Mouse (Mus musculus) heart, embryonic 10.5 days (tissue): ENCODE data around the gene Tmod4. TPM values are rescaled to one million over a fixed set of nuclear protein-coding genes. Genes with fewer than 3 reads are reported as not detected.

Experiments
- DNase-seq: peaks from one replicate; pipeline ENCODE4 v3.0.0-alpha.2; 2017; ENCODE audit warnings: low spot score
- H3K27ac ChIP-seq: fragments of 300-500 bp; sonication (generic); 2 replicates; pipeline ENCODE4 v1.5.1; 2016; ENCODE audit warnings: mild to moderate bottlenecking
- H3K27me3 ChIP-seq: fragments of 300-500 bp; sonication (generic); 2 replicates; pipeline ENCODE4 v1.6.1; 2016; ENCODE audit warnings: mild to moderate bottlenecking; ENCODE audit not compliant: poor library complexity, insufficient read depth, severe bottlenecking
- H3K36me3 ChIP-seq: fragments of 300-500 bp; sonication (generic); 2 replicates; pipeline ENCODE4 v1.6.1; 2016; ENCODE audit warnings: mild to moderate bottlenecking, moderate library complexity
- H3K4me1 ChIP-seq: fragments of 300-500 bp; sonication (generic); 2 replicates; pipeline ENCODE4 v1.6.1; 2016; ENCODE audit warnings: mild to moderate bottlenecking
- H3K4me3 ChIP-seq: fragments of 300-500 bp; sonication (generic); 2 replicates; pipeline ENCODE4 v1.5.1; 2016; ENCODE audit warnings: mild to moderate bottlenecking, moderate library complexity
- H3K9me3 ChIP-seq: fragments of 300-500 bp; sonication (generic); 2 replicates; pipeline ENCODE4 v1.6.1; 2016; ENCODE audit warnings: mild to moderate bottlenecking, moderate library complexity
- WGBS: fragments of 180-500 bp; shearing (Covaris S2); methylation state at CpG from one replicate; pipeline ENCODE4 v1.1.7; 2016; 5-methylcytosine and 5-hydroxymethylcytosine counted together
- polyA plus RNA-seq: library from polyadenylated mRNA; unstranded; fragments of >200 nt; fragmentation: Nextera tagmentation; extraction: Ambion mirVana; gene quantifications from 2 replicates; pipeline ENCODE4 v1.2.1, GENCODE M21; 2016

Gene Tmod4
- polyA plus RNA-seq, 1 experiment from 2014 or later = 0.90 TPM

DNA sequence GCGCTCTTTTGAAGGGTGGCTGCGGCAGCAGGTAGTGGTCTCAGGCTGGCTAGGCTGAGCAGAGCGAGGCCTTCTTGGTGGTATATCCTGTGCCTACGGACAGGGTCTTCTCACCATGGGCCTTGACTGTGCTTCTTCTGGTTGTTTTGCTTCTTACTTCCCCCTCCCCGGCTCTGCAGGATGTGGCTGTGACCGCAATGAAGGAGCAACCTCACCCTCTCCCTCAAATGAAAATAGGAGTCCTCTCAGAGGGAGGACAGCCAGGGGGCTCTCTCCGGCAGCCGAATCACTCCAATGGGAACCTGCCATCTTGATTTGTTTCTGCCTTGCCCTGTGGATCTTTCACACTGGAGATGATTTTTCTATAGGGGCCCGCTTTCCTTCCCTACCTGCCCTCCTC is 17.2 kb downstream of the Tmod4 start:
- Histone ChIP-seq H3K27ac (no peak overlapping the region), H3K9me3 (no peaks in the 10 kb centered on the region), H3K27me3 (no peaks in the 10 kb centered on the region), H3K4me3 (no peak overlapping the region), H3K4me1 (peaks cover 10% of the 10 kb centered on the region), H3K36me3 (peaks cover 16% of the 10 kb centered on the region)
- DNase-seq = no peak
- 89% methylated on average over 9 of the region's 9 CpGs for WGBS

- Histone ChIP-seq H3K4me3 (no peak within 1 kb of the TSS), H3K27me3 (no peaks in the 10 kb centered on the region)
- 80% methylated on average over 10 of the region's 10 CpGs for WGBS
These were observed 17.8 kb downstream of the Tmod4 start, which contains the start of gene Tnfaip8l2 for GRCm38 (mm10) chr3:95141952-95142616. Gene Tnfaip8l2 (minus strand): TSS chr3:95142360.

DNA sequence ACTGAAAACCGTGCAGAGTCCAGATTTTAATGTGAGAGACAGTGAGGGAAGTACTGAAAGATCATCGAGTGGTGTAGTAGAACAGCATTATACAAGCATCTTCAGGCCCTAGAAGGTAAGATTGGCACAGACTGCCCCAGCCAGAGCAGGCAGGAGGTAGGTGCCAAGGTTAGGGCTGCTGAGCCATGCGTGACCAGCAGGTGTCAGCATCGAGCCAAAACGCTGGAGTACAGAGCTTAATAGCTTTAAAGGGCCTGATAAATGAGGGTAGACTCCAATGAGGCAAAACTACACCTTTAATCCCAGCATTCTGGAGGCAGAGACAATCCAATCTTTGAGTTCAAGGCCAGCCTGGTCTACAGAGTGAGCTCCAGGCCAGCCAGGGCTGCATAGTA is 18.3 kb downstream of the Tmod4 start:
- Histone ChIP-seq H3K4me1 (peaks cover 10% of the 10 kb centered on the region), H3K9me3 (no peaks in the 10 kb centered on the region), H3K27ac (no peak overlapping the region), H3K36me3 (peaks cover 16% of the 10 kb centered on the region), H3K27me3 (no peaks in the 10 kb centered on the region), H3K4me3 (no peak overlapping the region)
- 10% methylated on average over 5 of the region's 5 CpGs for WGBS
- DNase-seq = no peak

More at GRCm38 (mm10) chr3:95141952-95142616, 17.8 kb downstream of the Tmod4 start, which contains the start of gene Tnfaip8l2:
- DNase-seq = no peak
- H3K9me3 ChIP-seq = no peaks in the 10 kb centered on the region
- peaks cover 10% of the 10 kb centered on the region for H3K4me1 ChIP-seq
- H3K27ac ChIP-seq = no peak within 1 kb of the TSS
- peaks cover 16% of the 10 kb centered on the region for H3K36me3 ChIP-seq

- H3K4me3 ChIP-seq = no peak overlapping the region
- H3K27ac ChIP-seq = no peak overlapping the region
- 62% methylated on average over 3 of the region's 3 CpGs for WGBS
These were observed 23.6 kb downstream of the Tmod4 start for GRCm38 (mm10) chr3:95147924-95148323.

GRCm38 (mm10) chr3:95153874-95154273 is 29.6 kb downstream of the Tmod4 start:
- H3K27me3 ChIP-seq = no peaks in the 10 kb centered on the region
- 49% methylated on average over 4 of the region's 4 CpGs for WGBS
- no peaks in the 10 kb centered on the region for H3K4me1 ChIP-seq
- H3K4me3 ChIP-seq = no peak overlapping the region
- H3K36me3 ChIP-seq = no peaks in the 10 kb centered on the region
- no peak overlapping the region for H3K27ac ChIP-seq
- H3K9me3 ChIP-seq = no peaks in the 10 kb centered on the region
- DNase-seq = no peak

More at GRCm38 (mm10) chr3:95147924-95148323, 23.6 kb downstream of the Tmod4 start:
- Histone ChIP-seq H3K4me1 (no peaks in the 10 kb centered on the region), H3K27me3 (no peaks in the 10 kb centered on the region), H3K9me3 (no peaks in the 10 kb centered on the region), H3K36me3 (no peaks in the 10 kb centered on the region)
- no peak for DNase-seq

- Histone ChIP-seq H3K4me3 (peak overlapping the region; percentile 87), H3K36me3 (0 out of 2 replicates have a peak, but pooled peaks cover 4% of the 10 kb centered on the region), H3K27ac (peak overlapping the region; percentile 77; the same call in 1 of the 2 replicates), H3K9me3 (no peaks in the 10 kb centered on the region), H3K27me3 (peaks cover 19% of the 10 kb centered on the region), H3K4me1 (peaks cover 42% of the 10 kb centered on the region)
- 11% methylated on average over 8 of the region's 8 CpGs for WGBS
- DNase-seq = no peak
These were observed 35.3 kb downstream of the Tmod4 start for GRCm38 (mm10) chr3:95159511-95159986.

- H3K27ac ChIP-seq = peak within 1 kb of the TSS; percentile 77
These were observed 36.0 kb downstream of the Tmod4 start, which contains the start of gene Sema6c for GRCm38 (mm10) chr3:95159987-95160963. Gene Sema6c (plus strand): TSS chr3:95160457.

DNA sequence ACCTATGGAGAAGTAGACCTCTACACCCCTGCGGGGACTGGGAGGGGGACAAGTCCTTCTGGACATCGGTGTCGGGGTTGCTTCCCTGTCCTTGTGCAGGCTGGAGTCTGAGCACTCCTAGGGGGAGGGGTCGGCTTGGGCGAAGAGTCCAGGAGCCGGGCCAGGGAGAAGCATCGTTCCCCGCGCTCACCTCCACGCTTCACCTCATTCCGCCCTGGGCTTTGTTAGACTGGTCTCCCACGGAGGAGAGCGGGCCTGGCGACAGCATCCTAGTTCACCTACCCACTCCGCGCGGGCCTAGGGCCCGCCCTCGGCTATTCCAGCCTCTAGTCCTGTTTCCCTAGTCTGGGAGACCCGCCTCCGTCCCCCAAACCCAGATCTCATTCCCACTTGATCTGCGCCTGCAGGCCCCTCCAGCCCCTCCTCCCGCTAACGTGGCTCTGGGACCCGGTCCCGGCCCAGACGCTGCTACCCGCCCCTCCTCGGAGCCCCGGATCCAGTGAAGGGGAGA is 36.8 kb downstream of the Tmod4 start:
- H3K9me3 ChIP-seq = no peaks in the 10 kb centered on the region
- WGBS = under 1% methylated on average over 30 of the region's 30 CpGs
- peaks cover 44% of the 10 kb centered on the region for H3K4me1 ChIP-seq
- peak overlapping the region; percentile 77 for H3K27ac ChIP-seq
- peaks cover 11% of the 10 kb centered on the region; the same call in 1 of the 2 replicates for H3K36me3 ChIP-seq
- peak overlapping the region; percentile 87 for H3K4me3 ChIP-seq
- DNase-seq = peak; percentile 76
- H3K27me3 ChIP-seq = peaks cover 19% of the 10 kb centered on the region

More at GRCm38 (mm10) chr3:95159987-95160963, 36.0 kb downstream of the Tmod4 start, which contains the start of gene Sema6c:
- under 1% methylated on average over 66 of the region's 66 CpGs for WGBS
- H3K36me3 ChIP-seq = 0 out of 2 replicates have a peak, but pooled peaks cover 5% of the 10 kb centered on the region
- DNase-seq = peak; percentile 96
- no peaks in the 10 kb centered on the region for H3K9me3 ChIP-seq
- peaks cover 44% of the 10 kb centered on the region for H3K4me1 ChIP-seq
- peak within 1 kb of the TSS; percentile 87 for H3K4me3 ChIP-seq
- peaks cover 19% of the 10 kb centered on the region for H3K27me3 ChIP-seq

DNA sequence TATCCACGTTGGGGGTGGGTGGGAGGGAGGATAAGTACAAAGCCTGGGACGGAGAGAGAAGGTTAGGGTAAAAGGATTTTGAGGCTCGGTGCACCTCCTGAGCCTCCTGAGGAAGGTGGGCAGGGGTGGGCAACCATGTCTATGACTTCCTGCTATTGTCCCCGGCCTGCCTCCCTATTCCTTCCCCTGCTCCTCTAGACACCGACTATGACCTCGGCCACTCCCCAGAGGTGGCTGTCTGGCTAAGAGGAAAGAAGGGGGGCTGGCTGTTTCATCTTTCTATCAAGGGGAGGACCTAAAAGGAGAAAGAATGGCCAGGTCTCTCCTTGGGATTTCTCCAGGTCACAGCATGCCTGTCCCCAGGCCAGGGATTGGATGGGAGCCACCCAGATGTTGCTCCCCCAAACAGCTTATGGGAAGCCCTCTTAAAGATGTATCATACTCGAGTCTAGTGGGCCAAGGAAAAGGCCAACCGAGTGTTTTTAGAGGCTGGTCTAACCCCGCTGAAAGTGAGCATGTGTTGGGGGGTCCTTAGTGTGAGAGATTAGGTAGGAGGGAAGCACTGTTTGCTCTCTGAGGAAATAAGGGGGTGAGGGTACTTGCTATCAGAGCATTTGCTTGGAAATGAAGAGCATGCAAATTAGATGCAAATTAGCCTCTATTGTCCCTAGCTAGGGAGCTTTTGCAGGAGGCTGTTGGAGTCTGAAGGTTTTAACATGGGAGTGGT is 37.5 kb downstream of the Tmod4 start:
- Histone ChIP-seq H3K9me3 (no peaks in the 10 kb centered on the region), H3K27ac (peak overlapping the region; percentile 77), H3K4me3 (peak overlapping the region; percentile 87), H3K27me3 (peaks cover 19% of the 10 kb centered on the region), H3K36me3 (peaks cover 11% of the 10 kb centered on the region; the same call in 1 of the 2 replicates), H3K4me1 (peaks cover 44% of the 10 kb centered on the region)
- WGBS = 11% methylated on average over 9 of the region's 9 CpGs
- DNase-seq = peak; percentile 73

GRCm38 (mm10) chr3:95162345-95162628 is 38.0 kb downstream of the Tmod4 start:
- DNase-seq = peak; percentile 61
- 46% methylated on average over 2 of the region's 2 CpGs for WGBS
- peaks cover 20% of the 10 kb centered on the region for H3K27me3 ChIP-seq
- H3K9me3 ChIP-seq = no peaks in the 10 kb centered on the region
- H3K27ac ChIP-seq = no peak overlapping the region
- peaks cover 44% of the 10 kb centered on the region for H3K4me1 ChIP-seq
- peak overlapping the region; percentile 87; the same call in 1 of the 2 replicates for H3K4me3 ChIP-seq
- peaks cover 16% of the 10 kb centered on the region for H3K36me3 ChIP-seq

- peak overlapping the region; percentile 13; the same call in 1 of the 2 replicates for H3K27ac ChIP-seq
- WGBS = 37% methylated on average over 11 of the region's 11 CpGs
- peaks cover 33% of the 10 kb centered on the region for H3K27me3 ChIP-seq
These were observed 39.4 kb downstream of the Tmod4 start for GRCm38 (mm10) chr3:95163419-95164255.

More at GRCm38 (mm10) chr3:95163419-95164255, 39.4 kb downstream of the Tmod4 start:
- H3K36me3 ChIP-seq = peaks cover 26% of the 10 kb centered on the region
- peaks cover 44% of the 10 kb centered on the region for H3K4me1 ChIP-seq
- no peaks in the 10 kb centered on the region for H3K9me3 ChIP-seq
- no peak overlapping the region for H3K4me3 ChIP-seq
- peak; percentile 68 for DNase-seq
